Mouse (Mus musculus) erythroid progenitor cell, adult 5-6 weeks (primary cell): ENCODE data around the gene Nomo1. TPM values are rescaled to one million over a fixed set of nuclear protein-coding genes. Genes with fewer than 3 reads are reported as not detected.

Experiments
- ATAC-seq: replicated peaks from 2 replicates; pipeline ENCODE4 v1.8.0; 2016; ENCODE audit warnings: moderate number of reproducible peaks, mild to moderate bottlenecking, moderate TSS enrichment, inconsistent platforms; ENCODE audit not compliant: poor library complexity, low FRiP score, severe bottlenecking
- total RNA-seq, 2 experiments: library from RNA; stranded (forward) in 1 of 2; stranded (reverse) in 1 of 2; fragments of 150-400 nt in 1 of 2; fragments of 186-747, 209-891 nt in 1 of 2; gene quantifications; 2 replicates each; pipeline versions ENCODE4 v1.2.3 to v1.2.4; 2015 to 2017; ENCODE audit warnings: low replicate concordance in 2 of 2

Gene Nomo1
- total RNA-seq, 2 experiments from 2014 or later = 4.6 to 7.5 TPM

GRCm38 (mm10) chr7:46039873-46040272 lies 6.4 kb downstream of the Nomo1 start:
- no peak for ATAC-seq

- ATAC-seq = no peak
These were observed 10.6 kb downstream of the Nomo1 start for GRCm38 (mm10) chr7:46044106-46044505.

GRCm38 (mm10) chr7:46045882-46046281 lies 12.4 kb downstream of the Nomo1 start:
- ATAC-seq = no peak

- ATAC-seq = no peak
These were observed 14.5 kb downstream of the Nomo1 start for GRCm38 (mm10) chr7:46047873-46048562.

- ATAC-seq = no peak
These were observed 16.5 kb downstream of the Nomo1 start for GRCm38 (mm10) chr7:46049981-46050380.

- ATAC-seq = 0 out of 2 replicates have a peak, but pooled peaks have one; percentile 41
These were observed 18.8 kb downstream of the Nomo1 start for GRCm38 (mm10) chr7:46052161-46052821.

GRCm38 (mm10) chr7:46053566-46053965 lies 20.1 kb downstream of the Nomo1 start:
- no peak for ATAC-seq

GRCm38 (mm10) chr7:46058882-46059281 lies 25.4 kb downstream of the Nomo1 start:
- ATAC-seq = no peak

GRCm38 (mm10) chr7:46060688-46061087 lies 27.2 kb downstream of the Nomo1 start:
- no peak for ATAC-seq

GRCm38 (mm10) chr7:46061614-46062013 lies 28.1 kb downstream of the Nomo1 start:
- no peak for ATAC-seq

- no peak for ATAC-seq
These were observed 29.8 kb downstream of the Nomo1 start for GRCm38 (mm10) chr7:46063296-46063695.

- ATAC-seq = no peak
These were observed 35.3 kb downstream of the Nomo1 start for GRCm38 (mm10) chr7:46068831-46069230.

GRCm38 (mm10) chr7:46076844-46077243 lies 43.3 kb downstream of the Nomo1 start:
- no peak for ATAC-seq

- ATAC-seq = no peak
These were observed 44.2 kb downstream of the Nomo1 start for GRCm38 (mm10) chr7:46077675-46078074.

- no peak for ATAC-seq
These were observed 50.5 kb downstream of the Nomo1 start for GRCm38 (mm10) chr7:46084024-46084423.

- ATAC-seq = no peak
These were observed 51.5 kb downstream of the Nomo1 start for GRCm38 (mm10) chr7:46084839-46085513.

GRCm38 (mm10) chr7:46086378-46086777 lies 52.9 kb downstream of the Nomo1 start:
- ATAC-seq = no peak

GRCm38 (mm10) chr7:46088241-46088640 lies 54.7 kb downstream of the Nomo1 start:
- no peak for ATAC-seq

- ATAC-seq = no peak
These were observed 59.3 kb downstream of the Nomo1 start for GRCm38 (mm10) chr7:46092803-46093202.

- ATAC-seq = peak; percentile 58; the same call in 1 of the 2 replicates
These were observed 62.6 kb downstream of the Nomo1 start for GRCm38 (mm10) chr7:46096136-46096535.

GRCm38 (mm10) chr7:46097319-46097783 lies 63.9 kb downstream of the Nomo1 start:
- ATAC-seq = no peak
